Mouse (Mus musculus) lung, adult 18-20 months (tissue): ENCODE data around the gene Dnajc10.

ENCODE experiments used
- DNase-seq, 2 experiments: peaks; one replicate each; pipeline ENCODE4 v3.0.0; 2022; ENCODE audit warnings: mixed read lengths in 2 of 2

Dnajc10 gene

DNA sequence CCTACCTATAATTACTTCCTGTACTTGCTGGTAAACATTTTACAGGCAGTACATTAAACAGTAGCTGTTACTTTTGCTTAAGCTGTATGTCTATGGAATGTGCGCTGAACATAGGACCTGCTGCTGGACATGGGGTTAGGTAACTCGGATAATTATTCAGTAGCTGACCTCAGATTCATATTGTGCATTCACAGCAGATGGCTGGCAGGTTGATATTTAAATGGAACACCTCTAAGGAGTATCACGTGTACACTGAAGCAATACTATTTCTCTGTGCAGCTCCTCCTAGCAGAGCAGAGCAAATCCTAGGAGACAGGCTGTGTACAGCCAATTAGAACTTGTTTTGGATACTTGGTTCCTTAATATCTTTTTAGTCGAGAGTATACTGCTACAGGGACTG is 39.3 kb downstream of the Dnajc10 start:
- DNase-seq: no peak

DNA sequence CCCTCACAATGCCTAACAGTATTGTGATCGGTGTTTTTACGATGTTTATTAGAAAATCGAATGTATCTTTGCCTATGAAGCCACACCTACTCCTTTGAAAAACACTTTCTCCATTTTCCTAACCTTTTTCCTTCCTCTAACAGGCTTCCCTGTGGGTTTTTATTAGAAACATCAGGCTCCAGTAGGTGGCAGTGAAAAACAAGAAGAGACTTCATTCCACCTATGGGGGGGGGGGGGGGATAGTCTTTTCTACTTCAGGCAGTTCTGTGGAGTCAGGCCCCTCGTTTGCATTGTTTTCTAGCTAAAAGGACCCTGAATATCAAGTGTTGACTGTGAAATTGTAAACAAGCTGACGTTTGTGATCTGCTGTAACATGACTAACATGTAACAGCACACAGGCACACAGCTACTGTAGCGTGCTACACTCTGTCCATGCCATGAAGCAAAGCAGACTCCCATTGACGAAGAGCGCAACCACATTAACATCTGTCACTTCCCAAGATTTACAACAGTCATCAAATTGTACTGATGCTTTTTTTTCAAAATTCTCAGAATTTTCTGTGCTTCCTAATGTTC is 41.5 kb downstream of the Dnajc10 start:
- no peak for DNase-seq

DNA sequence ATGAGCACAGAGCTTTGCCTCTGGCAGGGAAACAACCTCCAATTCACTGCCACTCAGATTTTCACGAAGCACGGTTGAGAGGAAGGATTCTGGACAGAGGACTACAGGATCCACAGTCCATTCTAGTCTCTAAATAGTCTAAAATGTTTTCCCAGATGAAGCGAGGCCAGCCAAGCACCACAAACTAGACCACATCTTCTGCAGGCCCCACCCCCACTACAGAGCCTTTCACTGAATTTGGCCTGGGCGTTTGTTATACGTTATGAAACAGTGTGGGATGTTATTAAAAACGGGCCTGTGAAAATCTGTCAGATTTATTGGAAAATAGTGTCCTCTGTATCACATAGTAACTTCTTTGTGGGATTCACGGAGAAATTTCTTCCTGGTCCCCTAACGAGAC is 56.2 kb downstream of the Dnajc10 start:
- DNase-seq: no peak

DNA sequence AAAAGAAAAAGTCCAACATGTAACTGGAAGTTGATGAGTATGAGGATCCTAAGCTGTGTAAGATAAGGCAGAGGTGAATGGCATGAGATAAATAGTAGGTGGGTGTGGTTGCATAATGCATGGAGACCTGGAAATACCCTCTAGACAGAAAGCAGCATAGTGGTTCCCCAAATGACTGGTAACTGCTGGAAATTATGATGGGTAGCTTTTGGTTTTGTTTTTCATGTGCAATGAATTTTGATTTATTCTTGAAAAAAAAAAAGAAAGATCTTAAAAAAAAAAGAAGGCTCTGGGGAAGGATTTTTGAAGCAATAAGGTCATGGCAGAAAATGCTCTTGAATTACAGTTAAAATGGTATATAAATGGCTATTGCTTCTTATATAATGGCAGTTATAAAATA is 59.6 kb downstream of the Dnajc10 start:
- no peak for DNase-seq

DNA sequence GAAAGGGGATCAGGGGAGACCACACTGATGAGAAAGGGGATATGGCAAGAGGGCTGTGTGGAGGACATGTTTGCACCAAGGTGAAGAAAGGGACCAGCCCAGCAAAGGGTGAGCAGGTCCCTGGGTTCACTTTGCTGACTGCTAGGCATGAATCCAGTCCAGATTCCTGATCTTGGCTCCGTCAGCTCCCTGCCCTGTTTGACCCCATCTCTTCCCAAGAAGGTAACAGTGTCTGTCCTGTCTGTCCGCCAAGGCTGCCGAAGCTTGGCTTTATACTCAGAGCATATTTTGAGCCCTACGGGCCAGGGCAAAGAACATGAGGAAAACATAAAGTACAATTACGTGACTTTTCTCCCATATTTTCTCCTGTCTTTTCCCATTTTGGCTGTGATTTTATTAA is 64.6 kb downstream of the Dnajc10 start:
- DNase-seq: no peak

DNA sequence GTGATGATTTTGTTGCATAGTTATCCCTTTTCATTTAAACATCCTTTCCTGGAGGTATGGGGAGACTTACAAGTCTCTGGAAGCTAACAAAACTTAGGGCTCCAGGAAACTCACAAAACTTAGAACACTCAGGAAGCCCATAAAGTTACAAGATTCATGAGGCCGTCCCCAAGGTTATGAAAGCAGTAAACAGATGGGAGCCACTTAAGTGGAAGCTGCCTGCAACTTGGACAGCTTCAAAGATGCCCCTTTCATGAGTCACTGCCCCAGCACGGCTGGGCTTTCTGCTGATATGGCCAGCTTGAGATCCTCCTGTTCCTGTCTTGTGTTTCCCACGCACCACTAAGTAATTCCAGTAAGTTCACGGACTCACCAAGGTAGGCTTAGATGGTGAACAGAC is 69.2 kb downstream of the Dnajc10 start:
- no peak for DNase-seq

DNA sequence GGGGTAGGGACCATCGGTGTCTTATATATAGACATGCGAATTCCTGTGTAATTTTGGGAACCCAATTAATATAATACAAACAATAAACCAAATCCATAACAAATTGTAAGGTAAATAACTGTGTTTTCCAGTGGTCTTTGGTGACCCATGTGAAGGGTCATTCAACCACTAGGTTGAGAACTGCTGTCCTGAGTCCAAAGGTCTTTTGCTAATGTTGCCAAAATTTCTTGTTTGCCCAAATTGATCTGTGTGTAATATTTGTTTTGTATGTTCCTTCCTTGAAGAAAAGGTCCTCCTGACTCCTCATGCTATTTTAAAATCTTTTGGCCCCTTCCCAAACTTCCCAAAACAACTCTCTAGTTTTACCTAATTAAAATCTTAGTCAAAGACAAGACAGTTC is 71.0 kb downstream of the Dnajc10 start:
- DNase-seq: no peak

DNA sequence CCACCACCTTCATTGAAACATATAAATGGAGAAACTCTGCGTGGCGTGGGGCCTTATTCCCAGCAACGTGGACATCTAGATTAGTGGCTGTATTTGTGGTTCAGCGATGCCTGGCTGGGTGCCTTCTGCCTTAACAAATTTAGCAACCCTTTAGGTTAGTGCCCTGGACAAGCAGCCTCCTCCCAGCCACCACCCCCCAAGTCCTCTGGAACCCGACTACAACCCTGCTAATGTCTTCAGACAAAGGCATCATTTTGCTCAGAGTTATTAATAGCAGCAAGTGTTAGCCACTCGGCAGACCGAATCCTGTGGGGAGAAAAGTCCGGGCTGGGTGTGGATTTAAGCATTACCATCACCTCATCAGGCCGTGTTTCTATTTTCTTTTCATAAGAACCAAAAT is 72.4 kb downstream of the Dnajc10 start:
- no peak for DNase-seq

DNA sequence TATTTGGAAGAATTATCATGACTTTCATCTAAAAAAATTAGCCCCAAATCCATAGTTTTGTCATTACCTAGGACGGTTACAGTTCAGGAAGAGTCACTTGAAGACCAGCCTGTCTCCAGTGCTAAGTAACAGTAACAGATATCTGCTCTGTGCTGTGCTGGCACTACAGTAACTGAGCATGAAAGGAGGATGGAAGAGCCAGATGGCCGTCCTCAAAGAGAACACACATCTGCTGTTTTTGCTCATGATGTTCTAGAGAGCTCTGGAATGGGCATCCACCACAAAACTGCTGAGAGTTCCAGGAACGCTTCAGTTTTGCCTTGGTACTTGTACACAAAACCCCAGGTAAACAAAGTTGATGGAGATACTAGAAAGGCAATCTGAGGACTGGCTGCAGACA is 73.1 kb downstream of the Dnajc10 start:
- no peak for DNase-seq

DNA sequence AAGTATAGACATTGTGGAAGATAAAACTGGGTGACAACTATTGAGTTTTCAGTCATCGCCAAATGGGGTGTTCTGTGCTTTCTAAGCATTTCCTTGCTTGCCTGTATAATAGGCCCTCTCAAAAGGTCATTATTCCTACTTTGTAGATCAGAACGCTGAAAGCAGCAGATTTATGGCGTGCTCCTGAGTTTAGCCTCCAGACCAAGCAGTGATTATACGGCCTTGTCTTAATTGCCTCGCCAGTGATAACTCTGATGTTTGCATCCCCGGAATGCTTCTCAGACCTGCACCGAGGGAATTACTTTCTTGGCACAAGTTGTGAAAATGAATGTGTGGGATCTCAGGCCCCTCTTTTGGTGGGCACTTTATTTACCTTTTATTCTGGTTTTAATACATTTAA is 80.8 kb downstream of the Dnajc10 start:
- no peak for DNase-seq

DNA sequence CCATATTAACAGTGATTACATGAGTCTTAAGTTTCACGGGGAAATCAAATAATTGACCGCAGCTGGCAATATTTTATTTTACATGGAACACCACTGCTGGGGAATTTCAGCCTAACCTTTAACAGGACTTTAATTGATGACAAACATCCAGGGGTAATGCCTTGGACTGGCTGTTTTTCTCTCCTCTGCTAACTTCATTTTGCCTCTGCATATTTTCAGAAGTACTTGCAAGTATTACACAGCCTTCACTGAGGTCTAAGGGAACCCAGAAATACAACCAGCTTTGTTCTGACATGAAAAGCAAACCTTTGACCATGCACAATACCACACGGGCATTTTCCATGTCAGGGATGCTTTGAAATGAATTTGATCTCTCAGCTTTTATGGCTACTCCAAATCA is 81.6 kb downstream of the Dnajc10 start:
- DNase-seq: no peak

DNA sequence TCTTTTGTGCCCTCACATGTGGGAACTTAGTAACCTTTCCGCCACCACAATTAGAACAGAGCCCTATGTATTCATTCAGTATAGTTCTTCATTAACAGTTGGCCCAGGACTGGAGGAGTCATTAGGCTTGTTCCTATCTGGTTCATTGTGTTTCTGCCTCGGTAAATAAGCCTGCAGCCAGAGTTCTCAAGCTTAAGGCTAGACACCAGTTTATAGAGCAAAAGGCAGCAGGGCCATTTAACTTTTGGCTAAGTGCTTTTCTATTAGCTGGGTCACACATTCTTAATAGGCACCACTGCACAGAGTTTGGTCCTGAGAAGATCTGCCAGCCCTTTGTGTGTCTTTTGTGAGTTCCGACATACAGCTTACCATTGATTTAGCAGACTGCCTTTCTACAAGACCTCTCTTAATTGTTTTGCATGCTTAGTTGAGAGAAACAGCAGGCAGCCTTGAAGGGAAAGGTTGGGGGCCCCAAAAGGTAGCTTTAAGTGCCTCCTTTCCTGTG is 83.4 kb downstream of the Dnajc10 start:
- DNase-seq: no peak
